Mouse (Mus musculus) midbrain, postnatal 0 days (tissue): Measurements from ENCODE around the gene Ncbp3. TPM values are rescaled to one million over a fixed set of nuclear protein-coding genes. Genes with fewer than 3 reads are reported as not detected.
"Not testable (repeated sequence)": the region's sequence is repeated elsewhere in the genome, so short reads cannot be mapped to it uniquely, and the experiment has no call there.

Source experiments
- ATAC-seq: fragments of 200-750 bp; cut with Nextera tagmentation; 2 replicates; pipeline ENCODE4 v1.8.0; 2017; ENCODE audit warnings: moderate number of reproducible peaks, mild to moderate bottlenecking, moderate TSS enrichment, moderate library complexity; ENCODE audit not compliant: low FRiP score
- DNase-seq: peaks from one replicate; pipeline ENCODE4 v3.0.0-alpha.2; 2015; ENCODE audit warnings: low spot score
- H3K27ac ChIP-seq: fragments of 300-500 bp; sonication (generic); 2 replicates; pipeline ENCODE4 v1.5.1; 2014; ENCODE audit warnings: low read depth, mild to moderate bottlenecking, low read length, mixed read lengths
- H3K27me3 ChIP-seq: fragments of 300-500 bp; sonication (generic); 2 replicates; pipeline ENCODE4 v1.6.1; 2014; ENCODE audit warnings: low read length, control low read depth, mixed read lengths; ENCODE audit not compliant: insufficient read depth
- H3K36me3 ChIP-seq: fragments of 300-500 bp; sonication (generic); 2 replicates; pipeline ENCODE4 v1.6.1; 2014; ENCODE audit warnings: low read length, control low read depth, mixed read lengths; ENCODE audit not compliant: insufficient read depth
- H3K4me1 ChIP-seq: fragments of 300-500 bp; sonication (generic); 2 replicates; pipeline ENCODE4 v1.6.1; 2014; ENCODE audit warnings: mild to moderate bottlenecking, control low read depth, antibody characterized with exemption, low read length, mixed read lengths; ENCODE audit not compliant: insufficient read depth
- H3K4me2 ChIP-seq: fragments of 300-500 bp; sonication (generic); 2 replicates; pipeline ENCODE4 v1.6.1; 2014; ENCODE audit warnings: low read depth, mild to moderate bottlenecking, low read length, mixed read lengths; ENCODE audit not compliant: poor library complexity, severe bottlenecking
- H3K4me3 ChIP-seq: fragments of 300-500 bp; sonication (generic); 2 replicates; pipeline ENCODE4 v1.5.1; 2014; ENCODE audit warnings: low read depth, mild to moderate bottlenecking, low read length, moderate library complexity
- H3K9ac ChIP-seq: fragments of 300-500 bp; sonication (generic); replicated peaks from 2 replicates; pipeline ENCODE4 v1.6.1; 2014; ENCODE audit warnings: mild to moderate bottlenecking, low read length, moderate library complexity, mixed read lengths; ENCODE audit not compliant: poor library complexity, severe bottlenecking
- H3K9me3 ChIP-seq: fragments of 300-500 bp; sonication (generic); 2 replicates; pipeline ENCODE4 v1.6.1; 2016; ENCODE audit warnings: low read length, control low read depth
- CTCF ChIP-seq: IDR thresholded peaks from 2 replicates; pipeline ENCODE4 v1.5.1; 2016; ENCODE audit warnings: antibody characterized with exemption, mild to moderate bottlenecking
- WGBS: fragments of 180-500 bp; shearing (Covaris S2); extraction: QIAGEN DNeasy Blood & Tissue Kit; methylation state at CpG from one replicate; pipeline ENCODE4 v1.1.7; 2014; 5-methylcytosine and 5-hydroxymethylcytosine counted together
- polyA plus RNA-seq: library from polyadenylated mRNA; unstranded; fragments of >200 nt; fragmentation: Nextera tagmentation; extraction: Ambion mirVana; gene quantifications from 2 replicates; pipeline ENCODE4 v1.2.1, GENCODE M21; 2015
- total RNA-seq: library from RNA; depleted of rRNA; stranded (reverse); fragments of >200 nt; gene quantifications from 2 replicates; pipeline ENCODE4 v1.2.3, GENCODE M21; 2014

Ncbp3 gene
- total and polyA plus RNA-seq, 2 experiments from 2014 or later = 7.2 to 7.9 TPM

DNA sequence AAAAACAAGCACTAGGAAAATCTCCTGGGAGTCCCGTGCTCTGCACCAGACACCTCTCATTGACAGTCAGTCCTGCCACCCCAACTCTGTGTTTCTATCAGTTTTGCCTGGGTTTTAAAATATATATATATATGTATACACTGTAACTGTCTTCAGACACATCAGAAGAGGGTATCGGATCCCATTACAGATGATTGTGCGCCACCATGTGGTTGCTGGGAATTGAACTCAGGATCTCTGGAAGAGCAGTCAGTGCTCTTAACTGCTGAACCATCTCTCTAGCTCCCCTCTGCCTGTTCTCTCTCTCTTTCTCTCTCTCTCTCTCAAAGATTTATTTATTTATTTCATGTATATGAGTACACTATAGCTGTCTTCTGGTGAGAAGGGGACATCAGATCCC lies 59.8 kb downstream of the Ncbp3 start:
- H3K27ac ChIP-seq, DNase-seq, H3K27me3 ChIP-seq, H3K9me3 ChIP-seq, H3K4me2 ChIP-seq, H3K4me3 ChIP-seq, H3K36me3 ChIP-seq, ATAC-seq, H3K9ac ChIP-seq, H3K4me1 ChIP-seq: not testable (repeated sequence)
- peak; percentile 60 for TF ChIP-seq CTCF
- WGBS = 45% methylated on average over 3 of the region's 3 CpGs

- no peak for TF ChIP-seq CTCF
- no peak overlapping the region for H3K9ac ChIP-seq
- no peaks in the 10 kb centered on the region for H3K9me3 ChIP-seq
- H3K27me3 ChIP-seq = no peaks in the 10 kb centered on the region
- no peaks in the 10 kb centered on the region for H3K4me1 ChIP-seq
- WGBS = 72% methylated on average over 5 of the region's 5 CpGs
- no peak overlapping the region for H3K27ac ChIP-seq
- DNase-seq = no peak
- H3K4me2 ChIP-seq = no peak overlapping the region
- ATAC-seq = no peak
- no peak overlapping the region for H3K4me3 ChIP-seq
- no peaks in the 10 kb centered on the region for H3K36me3 ChIP-seq
Measured at GRCm38 (mm10) chr11:73108195-73108897, 60.8 kb downstream of the Ncbp3 start.

DNA sequence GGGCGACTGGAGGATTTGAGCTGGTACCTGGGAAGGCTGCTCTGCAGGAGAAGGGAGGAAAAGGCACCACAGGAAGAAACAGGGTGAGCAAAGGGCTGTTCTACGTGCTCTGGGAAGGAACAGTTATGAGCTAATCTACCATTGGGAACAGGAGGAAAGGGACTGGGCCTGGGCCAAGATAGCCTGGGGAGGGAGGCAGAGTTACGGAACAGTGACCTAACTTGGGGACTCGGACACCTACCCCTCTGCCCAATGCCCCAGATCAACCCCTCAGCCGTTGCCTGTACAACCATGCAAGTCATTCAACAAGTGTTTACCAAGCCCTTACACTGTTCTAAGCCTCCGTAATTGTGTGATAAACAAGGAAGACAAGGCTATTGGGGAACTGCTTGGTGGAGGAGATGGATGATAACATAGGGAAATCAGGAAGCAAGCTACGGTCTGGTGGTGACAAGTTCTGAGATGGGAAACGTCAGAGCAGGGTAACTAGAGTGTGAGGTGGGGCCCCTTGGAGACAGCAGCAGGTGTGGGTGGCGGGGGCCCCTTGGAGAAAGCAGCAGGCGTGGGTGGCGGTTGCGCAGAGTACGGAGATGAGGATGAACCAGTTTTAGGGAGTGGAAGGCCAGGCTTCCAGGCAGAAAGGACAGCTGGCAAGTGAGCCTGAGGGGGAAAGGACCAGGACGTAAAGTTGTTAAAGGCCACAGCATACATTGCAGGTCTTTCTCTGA lies 61.5 kb downstream of the Ncbp3 start:
- Histone ChIP-seq H3K4me1 (no peaks in the 10 kb centered on the region), H3K9me3 (no peaks in the 10 kb centered on the region), H3K4me3 (no peak overlapping the region), H3K36me3 (no peaks in the 10 kb centered on the region), H3K27ac (no peak overlapping the region), H3K27me3 (no peaks in the 10 kb centered on the region), H3K4me2 (no peak overlapping the region), H3K9ac (no peak overlapping the region)
- no peak for TF ChIP-seq CTCF
- DNase-seq = no peak
- 81% methylated on average over 14 of the region's 14 CpGs for WGBS
- no peak for ATAC-seq

DNA sequence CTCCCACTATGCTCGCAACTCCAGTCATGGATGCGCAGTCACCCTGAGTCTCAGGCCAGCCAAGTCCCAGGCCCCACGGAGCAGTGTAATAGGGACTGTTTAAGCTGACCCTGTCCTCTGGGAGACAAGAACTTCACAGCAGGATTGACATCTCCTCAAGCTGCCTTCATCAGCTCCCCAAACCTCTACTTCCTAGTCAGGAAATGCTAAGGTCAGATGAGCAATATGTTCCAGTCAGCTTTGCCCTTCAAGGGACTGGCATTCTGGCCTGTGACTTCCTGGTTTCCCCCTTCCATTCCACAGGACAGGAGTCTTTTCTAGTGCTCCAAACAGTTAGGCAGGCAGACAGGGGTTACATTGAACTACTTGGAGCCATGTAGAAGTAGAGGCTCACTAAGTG lies 62.4 kb downstream of the Ncbp3 start:
- Histone ChIP-seq H3K36me3 (no peaks in the 10 kb centered on the region), H3K9ac (no peak overlapping the region), H3K9me3 (no peaks in the 10 kb centered on the region), H3K27ac (no peak overlapping the region), H3K4me3 (no peak overlapping the region), H3K4me1 (no peaks in the 10 kb centered on the region), H3K4me2 (no peak overlapping the region), H3K27me3 (no peaks in the 10 kb centered on the region)
- no peak for DNase-seq
- TF ChIP-seq CTCF = no peak
- ATAC-seq = no peak
- WGBS = 84% methylated on average over 3 of the region's 3 CpGs

GRCm38 (mm10) chr11:73111414-73111813 lies 63.8 kb downstream of the Ncbp3 start:
- TF ChIP-seq CTCF = no peak
- H3K4me3 ChIP-seq = no peak overlapping the region
- no peaks in the 10 kb centered on the region for H3K9me3 ChIP-seq
- H3K4me1 ChIP-seq = no peaks in the 10 kb centered on the region
- H3K9ac ChIP-seq = no peak overlapping the region
- H3K36me3 ChIP-seq = no peaks in the 10 kb centered on the region
- WGBS = 62% methylated on average over 6 of the region's 6 CpGs
- H3K27me3 ChIP-seq = no peaks in the 10 kb centered on the region
- H3K27ac ChIP-seq = no peak overlapping the region
- no peak for DNase-seq
- no peak overlapping the region for H3K4me2 ChIP-seq
- no peak for ATAC-seq

DNA sequence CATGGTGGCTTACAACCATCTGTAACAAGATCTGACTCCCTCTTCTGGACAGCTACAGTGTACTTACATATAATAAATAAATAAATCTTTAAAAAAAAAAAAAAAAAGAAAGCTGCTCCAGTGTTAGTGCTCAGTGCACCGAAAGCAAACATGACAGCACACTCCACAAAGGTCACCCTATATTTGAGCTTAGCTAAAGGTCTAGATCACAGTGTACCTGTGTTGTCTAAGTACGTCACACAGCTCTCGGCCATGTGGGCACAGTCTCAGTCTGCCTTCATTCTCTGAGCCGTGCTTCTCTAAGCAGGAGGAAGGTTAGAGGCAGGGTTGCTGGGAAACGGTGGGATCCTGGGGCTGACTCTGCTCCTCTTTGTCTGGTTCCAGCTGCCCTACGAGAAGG lies 78.9 kb downstream of the Ncbp3 start:
- WGBS = 89% methylated on average over 6 of the region's 6 CpGs
- Histone ChIP-seq H3K27me3 (no peaks in the 10 kb centered on the region), H3K4me3 (no peak overlapping the region), H3K4me1 (no peaks in the 10 kb centered on the region), H3K4me2 (no peak overlapping the region), H3K9me3 (no peaks in the 10 kb centered on the region), H3K27ac (no peak overlapping the region), H3K36me3 (no peaks in the 10 kb centered on the region), H3K9ac (no peak overlapping the region)
- ATAC-seq (no peak), DNase-seq (no peak)
- no peak for TF ChIP-seq CTCF
